12 mouse cellular contexts compared by ENCODE assay signal in the genomic region with DNA sequence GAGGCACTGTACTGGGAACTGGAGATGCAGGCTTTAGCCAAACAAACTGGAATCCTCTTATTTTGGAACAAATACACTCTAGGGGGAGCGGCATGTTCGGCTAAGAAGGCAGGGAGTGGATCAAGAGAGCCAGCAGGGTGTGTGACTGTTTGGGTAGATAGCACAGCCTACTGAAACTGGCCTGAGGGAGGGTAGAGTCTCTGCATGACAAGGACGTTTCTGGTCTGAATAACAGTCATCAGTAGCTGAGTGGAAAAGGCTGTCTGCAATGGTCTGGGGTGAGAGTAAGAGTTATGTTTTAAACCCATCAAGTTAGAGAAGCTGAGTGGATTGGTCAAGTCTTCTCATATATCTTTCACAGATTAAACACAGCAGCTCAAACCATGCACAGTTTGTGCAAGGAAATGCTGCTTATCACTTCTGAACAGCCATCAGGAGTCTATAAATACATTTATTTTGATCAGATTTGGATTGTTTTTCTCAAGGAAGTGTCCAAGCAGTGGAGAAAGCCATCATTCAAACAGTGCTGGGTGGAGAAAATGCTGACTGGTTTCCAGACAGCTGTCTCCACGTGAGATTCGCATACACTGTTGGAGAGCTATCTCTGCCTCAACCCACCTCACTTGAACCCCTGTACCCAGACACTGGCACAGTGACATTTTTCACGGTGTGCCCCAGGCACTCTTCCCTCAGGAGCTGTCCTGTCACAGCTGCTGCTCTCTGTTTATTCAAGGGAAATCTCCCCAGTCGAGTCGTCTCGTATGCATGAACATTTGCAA. TPM values are rescaled to one million over a fixed set of nuclear protein-coding genes. Genes with fewer than 3 reads are reported as not detected.
DNase-seq lines count a peak whose midpoint lies in the region; ATAC-seq and TF ChIP-seq lines count a peak whose summit lies in the region.
"Had no signal": no experiment of that assay in that cellular context is flagged by ENCODE, and none has a peak within 500 bp of the region (broad histone marks: within the 10 kb centered on the region; RNA-seq: fewer than 3 reads in every experiment).

No protein-coding gene starts in this region.

- no peaks in the 10 kb centered on the region for H3K9me3 ChIP-seq in kidney, postnatal 0 days (replicated peaks; ENCODE audit: low read length)
- H3K9me3 ChIP-seq in liver, embryonic 15.5 days (replicated peaks), result no peaks in the 10 kb centered on the region

- H3K4me3 ChIP-seq in kidney, postnatal 0 days (replicated peaks; ENCODE audit: low read depth, low read length), result no peak overlapping the region
- H3K4me3 ChIP-seq in liver, embryonic 15.5 days (replicated peaks), result no peak overlapping the region

- DNase-seq in frontal cortex, postnatal 25 days (ENCODE audit: low spot score in 2 of 2), result no peak
- DNase-seq in kidney, postnatal 0 days (ENCODE audit: low spot score), result peak; percentile 66
- DNase-seq in kidney, adult 18-20 months, result no peak
- DNase-seq in ZHBTc4 (ENCODE audit: low read depth, low spot score), result peak; percentile 15
- DNase-seq in right cerebral cortex, adult 2 months (ENCODE audit: low spot score in 2 of 2), result no peak
- no peak for DNase-seq in cerebellum, postnatal 36 days
- DNase-seq: adrenal gland, postnatal 14 days; cerebellum, postnatal 14 days; gastrocnemius, postnatal 25 days; retina, postnatal 1 day had no signal

- peak; percentile 27; the same call in 1 of the 2 replicates for TF ChIP-seq CTCF in kidney, postnatal 0 days (IDR thresholded peaks at IDR 0.05; ENCODE audit: low read depth)

- peak overlapping the region; percentile 42; the same call in 1 of the 2 replicates for H3K27ac ChIP-seq in kidney, postnatal 0 days
- no peak overlapping the region for H3K27ac ChIP-seq in liver, embryonic 15.5 days (replicated peaks)

- H3K4me2 ChIP-seq in kidney, postnatal 0 days (ENCODE audit: low read length), result no peak overlapping the region
- no peak overlapping the region for H3K4me2 ChIP-seq in liver, embryonic 15.5 days

- H3K36me3 ChIP-seq in kidney, postnatal 0 days (ENCODE audit: insufficient read depth, low read length), result no peaks in the 10 kb centered on the region
- no peaks in the 10 kb centered on the region for H3K36me3 ChIP-seq in liver, embryonic 15.5 days (replicated peaks)

- H3K9ac ChIP-seq in kidney, postnatal 0 days (ENCODE audit: low read depth, low read length), result no peak overlapping the region
- H3K9ac ChIP-seq in liver, embryonic 15.5 days, result no peak overlapping the region

- peak; percentile 63 for ATAC-seq in frontal cortex, adult (ENCODE audit: low TSS enrichment)
- ATAC-seq in kidney, postnatal 0 days (replicated peaks; ENCODE audit: low FRiP score, low read depth), result peak; percentile 36; the same call in 1 of the 2 replicates
- peak; percentile 49; the same call in 1 of the 2 replicates for ATAC-seq in liver, embryonic 15.5 days (ENCODE audit: insufficient read depth)

- H3K27me3 ChIP-seq in kidney, postnatal 0 days (ENCODE audit: insufficient read depth, low read length), result no peaks in the 10 kb centered on the region
- no peaks in the 10 kb centered on the region for H3K27me3 ChIP-seq in liver, embryonic 15.5 days

- WGBS in kidney, postnatal 0 days, result 21% methylated on average over 9 of the region's 9 CpGs
- 17% methylated on average over 9 of the region's 9 CpGs for WGBS in liver, embryonic 15.5 days (ENCODE audit: insufficient replicate concordance)

- 0 out of 2 replicates have a peak, but pooled peaks cover 5% of the 10 kb centered on the region for H3K4me1 ChIP-seq in kidney, postnatal 0 days (replicated peaks; ENCODE audit: insufficient read depth, low read length)
- no peaks in the 10 kb centered on the region for H3K4me1 ChIP-seq in liver, embryonic 15.5 days (replicated peaks)

RNA-seq across cellular contexts. Expression of a gene that starts 12.9 kb away (rescaled TPM):
- polyA plus RNA-seq in kidney, postnatal 0 days (2015; fragmentation: Nextera tagmentation; extraction: Ambion mirVana), result 24.2 and 28.2 TPM in 2 replicates
- 6.4 and 6.7 TPM in 2 replicates for polyA plus RNA-seq in liver, embryonic 15.5 days (2015; fragmentation: Nextera tagmentation; extraction: Ambion mirVana)

Comparison
In these comparisons a context has a peak if more than half of its experiments do, and no peak if none do; other contexts are left out.
1. DNase-seq: peak in kidney, postnatal 0 days (single experiment) and ZHBTc4 (single experiment); none in frontal cortex, postnatal 25 days (0 of 2), kidney, adult 18-20 months (single experiment), right cerebral cortex, adult 2 months (0 of 2) and cerebellum, postnatal 36 days (0 of 2).
2. Peak in every context shown above with its lines, with median percentiles within 50 percentile points of each other: ATAC-seq.